Mouse (Mus musculus): ENCODE measurements at regions not wholly inside any gene's neighbourhood (a gene's known extent, or its start where the extent isn't known, plus 50 kb on each side); places are given as distances from the start of the nearest gene placed in this dataset.

DNA sequence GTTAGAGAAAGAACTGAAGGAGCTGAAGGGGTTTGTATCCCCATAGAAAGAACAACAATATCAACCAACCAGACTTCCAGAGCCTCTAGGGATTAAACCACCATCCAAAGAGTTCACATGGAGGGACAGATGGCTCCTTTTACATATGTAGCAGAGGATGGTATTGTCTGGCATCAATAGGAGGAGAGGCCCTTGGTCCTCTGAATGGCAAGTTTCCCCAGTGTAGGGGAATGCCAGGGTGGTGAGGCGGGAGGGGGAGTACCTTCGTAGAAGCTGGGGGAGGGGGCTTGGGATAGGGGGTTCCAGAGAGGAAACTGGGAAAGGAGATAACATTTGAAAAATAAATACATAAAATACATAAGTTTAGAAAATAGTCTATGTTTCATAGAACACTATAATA is 1162.6 kb upstream of the Adgrl4 start:
- no peaks in the 10 kb centered on the region for H3K4me1 ChIP-seq
- WGBS: 88% methylated on average over 2 of the region's 2 CpGs
- no peak overlapping the region for H3K27ac ChIP-seq
- ATAC-seq (ENCODE audit: low FRiP score, low read depth): no peak
- no peaks in the 10 kb centered on the region for H3K36me3 ChIP-seq
- H3K4me2 ChIP-seq (replicated peaks): no peak overlapping the region
- H3K27me3 ChIP-seq (replicated peaks): no peaks in the 10 kb centered on the region
- H3K9ac ChIP-seq: no peak overlapping the region
- H3K9me3 ChIP-seq: no peaks in the 10 kb centered on the region
- no peak overlapping the region for H3K4me3 ChIP-seq

DNA sequence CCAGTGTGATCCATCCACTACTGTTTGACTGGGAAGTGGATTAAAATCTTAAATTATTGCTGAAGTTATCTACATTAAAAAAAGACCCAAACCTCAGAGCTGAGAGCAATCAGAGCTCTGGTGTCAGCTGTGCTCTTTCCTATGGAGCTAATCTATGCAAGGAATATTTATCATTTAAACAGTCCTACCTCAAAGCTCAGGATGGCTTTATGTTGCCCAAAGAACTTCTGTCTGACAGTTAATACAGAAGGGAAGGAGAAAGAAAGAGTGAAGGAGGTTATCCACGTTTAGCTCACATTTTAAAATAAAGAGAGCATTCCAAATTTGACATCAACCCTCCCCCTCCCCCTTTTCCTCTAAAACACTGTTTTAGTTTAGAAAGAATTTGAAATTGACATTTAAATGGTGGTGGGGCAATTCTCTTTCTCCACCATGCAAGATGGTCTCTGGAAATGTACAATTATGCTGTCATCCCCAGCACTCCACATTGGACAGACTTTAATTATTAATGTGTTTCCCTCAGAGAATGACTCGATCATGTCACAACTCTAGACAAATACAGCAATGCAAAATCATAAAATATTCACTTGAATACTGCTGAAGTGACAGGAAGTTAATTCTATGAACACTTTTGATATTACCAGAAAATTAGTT is 1141.5 kb upstream of the Adgrl4 start:
- H3K36me3 ChIP-seq: no peaks in the 10 kb centered on the region
- 63% methylated on average over 2 of the region's 2 CpGs for WGBS
- H3K4me3 ChIP-seq: no peak overlapping the region
- no peak for ATAC-seq (ENCODE audit: low FRiP score, low read depth)
- no peak overlapping the region for H3K27ac ChIP-seq
- no peak overlapping the region for H3K9ac ChIP-seq
- no peaks in the 10 kb centered on the region for H3K4me1 ChIP-seq
- no peaks in the 10 kb centered on the region for H3K27me3 ChIP-seq (replicated peaks)
- no peak overlapping the region for H3K4me2 ChIP-seq (replicated peaks)
- H3K9me3 ChIP-seq: no peaks in the 10 kb centered on the region

DNA sequence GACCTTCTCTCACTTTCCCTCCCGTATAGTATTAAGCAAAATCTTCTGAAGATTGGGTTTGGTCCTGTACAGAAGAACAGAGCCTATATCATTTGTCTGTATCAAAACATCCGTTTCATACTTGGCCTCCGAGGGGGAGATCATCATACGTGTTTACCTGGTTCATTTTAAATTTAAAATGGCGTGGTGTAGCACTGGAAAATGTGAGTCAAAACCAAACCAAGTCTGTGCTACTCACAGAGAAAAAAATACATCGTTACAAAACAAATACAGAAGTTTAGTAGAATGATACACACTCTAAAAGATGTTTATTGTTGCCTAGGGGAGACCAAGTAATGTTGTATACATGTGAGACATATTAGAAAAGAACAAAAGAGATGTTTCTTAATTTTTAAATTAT is 1108.9 kb upstream of the Adgrl4 start:
- Histone ChIP-seq H3K27ac (no peak overlapping the region), H3K4me2 (replicated peaks) (no peak overlapping the region), H3K36me3 (no peaks in the 10 kb centered on the region), H3K9ac (no peak overlapping the region), H3K9me3 (no peaks in the 10 kb centered on the region), H3K27me3 (replicated peaks) (no peaks in the 10 kb centered on the region), H3K4me3 (no peak overlapping the region), H3K4me1 (no peaks in the 10 kb centered on the region)
- no peak for ATAC-seq (ENCODE audit: low FRiP score, low read depth)
- WGBS: 90% methylated on average over 6 of the region's 6 CpGs

DNA sequence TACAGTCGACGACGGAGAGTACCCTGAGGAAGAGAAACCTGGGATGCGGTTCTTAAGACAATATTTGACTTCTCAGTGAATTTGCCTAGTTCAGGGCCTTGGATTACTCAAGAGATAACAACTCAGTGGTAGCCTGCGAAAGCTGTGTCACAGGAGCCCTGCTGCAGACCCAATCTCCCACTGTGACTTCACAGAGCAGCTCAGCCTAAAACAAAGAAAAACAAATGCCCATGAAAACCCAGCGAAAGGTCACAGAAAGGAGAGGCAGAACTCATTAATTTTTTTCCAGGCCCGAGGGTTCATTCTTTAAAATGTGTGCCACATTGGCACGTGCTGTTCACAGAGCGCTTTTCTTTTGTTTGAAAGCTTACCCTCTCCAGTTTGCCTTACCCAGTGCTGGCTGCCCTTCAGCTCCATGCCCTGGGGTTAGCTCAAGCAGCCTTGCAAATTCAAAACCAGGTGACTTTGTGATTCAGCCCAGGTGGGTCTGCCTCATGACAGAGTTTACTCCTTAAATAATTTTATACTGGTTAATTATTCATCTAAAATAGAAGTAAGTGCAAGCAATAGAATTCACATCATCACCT is 1085.5 kb upstream of the Adgrl4 start:
- Histone ChIP-seq H3K27me3 (replicated peaks) (no peaks in the 10 kb centered on the region), H3K4me3 (no peak overlapping the region), H3K9me3 (no peaks in the 10 kb centered on the region), H3K27ac (no peak overlapping the region), H3K36me3 (no peaks in the 10 kb centered on the region), H3K4me2 (replicated peaks) (no peak overlapping the region), H3K9ac (no peak overlapping the region), H3K4me1 (peaks cover 4% of the 10 kb centered on the region; the same call in 1 of the 2 replicates)
- 29% methylated on average over 9 of the region's 9 CpGs for WGBS
- peak; percentile 64 for ATAC-seq (ENCODE audit: low FRiP score, low read depth)

GRCm38 (mm10) chr3:150365766-150366165 is 1071.9 kb upstream of the Adgrl4 start:
- Histone ChIP-seq H3K27me3 (replicated peaks) (no peaks in the 10 kb centered on the region), H3K4me3 (no peak overlapping the region), H3K4me1 (no peaks in the 10 kb centered on the region), H3K27ac (no peak overlapping the region), H3K4me2 (replicated peaks) (no peak overlapping the region), H3K36me3 (no peaks in the 10 kb centered on the region), H3K9ac (no peak overlapping the region), H3K9me3 (no peaks in the 10 kb centered on the region)
- no peak for ATAC-seq (ENCODE audit: low FRiP score, low read depth)
- WGBS: 89% methylated on average over 3 of the region's 3 CpGs

- Histone ChIP-seq H3K27me3 (replicated peaks) (no peaks in the 10 kb centered on the region), H3K4me3 (no peak overlapping the region), H3K36me3 (no peaks in the 10 kb centered on the region), H3K9ac (no peak overlapping the region), H3K4me2 (replicated peaks) (no peak overlapping the region), H3K9me3 (no peaks in the 10 kb centered on the region), H3K27ac (no peak overlapping the region), H3K4me1 (no peaks in the 10 kb centered on the region)
- 7% methylated on average over 1 of the region's 1 CpGs for whole genome bisulfite sequencing
- no peak for ATAC-seq (ENCODE audit: low FRiP score, low read depth)
Observed at GRCm38 (mm10) chr3:150384996-150385627, 1052.6 kb upstream of the Adgrl4 start.

GRCm38 (mm10) chr3:150401694-150402301 is 1035.9 kb upstream of the Adgrl4 start:
- Histone ChIP-seq H3K27ac (no peak overlapping the region), H3K4me2 (replicated peaks) (no peak overlapping the region), H3K36me3 (no peaks in the 10 kb centered on the region), H3K9me3 (no peaks in the 10 kb centered on the region), H3K27me3 (replicated peaks) (no peaks in the 10 kb centered on the region), H3K9ac (no peak overlapping the region), H3K4me1 (no peaks in the 10 kb centered on the region), H3K4me3 (no peak overlapping the region)
- ATAC-seq (ENCODE audit: low FRiP score, low read depth): no peak
- 92% methylated on average over 2 of the region's 2 CpGs for WGBS

DNA sequence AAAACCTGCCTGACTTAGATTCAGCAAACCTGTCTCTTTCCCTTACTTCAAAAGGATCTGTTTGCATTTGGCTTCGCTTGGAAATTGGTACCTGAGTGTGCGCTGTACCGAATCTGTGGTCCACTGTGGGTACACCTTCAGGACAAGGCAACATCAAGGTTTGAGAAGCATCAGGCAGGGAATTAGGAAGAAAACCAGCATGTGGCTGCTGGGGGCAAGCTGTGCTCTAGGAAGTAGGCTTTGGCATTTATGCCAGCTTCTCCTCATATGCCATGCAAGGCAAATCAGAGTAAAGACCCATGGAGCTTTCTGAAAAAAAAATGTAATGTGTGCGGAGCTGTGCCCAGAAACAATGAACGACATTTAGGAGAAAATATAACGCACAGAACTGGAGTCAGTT is 1031.6 kb upstream of the Adgrl4 start:
- Histone ChIP-seq H3K36me3 (no peaks in the 10 kb centered on the region), H3K9me3 (no peaks in the 10 kb centered on the region), H3K4me1 (no peaks in the 10 kb centered on the region), H3K4me2 (replicated peaks) (no peak overlapping the region), H3K9ac (no peak overlapping the region), H3K27ac (no peak overlapping the region), H3K4me3 (no peak overlapping the region), H3K27me3 (replicated peaks) (no peaks in the 10 kb centered on the region)
- 89% methylated on average over 6 of the region's 6 CpGs for WGBS
- no peak for ATAC-seq (ENCODE audit: low FRiP score, low read depth)

- H3K9me3 ChIP-seq: no peaks in the 10 kb centered on the region
- no peak overlapping the region for H3K27ac ChIP-seq
- H3K4me3 ChIP-seq: no peak overlapping the region
- no peaks in the 10 kb centered on the region for H3K27me3 ChIP-seq (replicated peaks)
- no peak overlapping the region for H3K9ac ChIP-seq
- no peak overlapping the region for H3K4me2 ChIP-seq (replicated peaks)
- 91% methylated on average over 2 of the region's 2 CpGs for WGBS
- no peak for ATAC-seq (ENCODE audit: low FRiP score, low read depth)
- H3K4me1 ChIP-seq: no peaks in the 10 kb centered on the region
- H3K36me3 ChIP-seq: no peaks in the 10 kb centered on the region
Observed at GRCm38 (mm10) chr3:150415277-150415676, 1022.4 kb upstream of the Adgrl4 start.

- Histone ChIP-seq H3K4me2 (replicated peaks) (no peak overlapping the region), H3K27ac (no peak overlapping the region), H3K27me3 (replicated peaks) (no peaks in the 10 kb centered on the region), H3K4me1 (no peaks in the 10 kb centered on the region), H3K9me3 (no peaks in the 10 kb centered on the region), H3K4me3 (no peak overlapping the region), H3K36me3 (no peaks in the 10 kb centered on the region), H3K9ac (no peak overlapping the region)
- no peak for ATAC-seq (ENCODE audit: low FRiP score, low read depth)
- 91% methylated on average over 3 of the region's 3 CpGs for WGBS
Observed at GRCm38 (mm10) chr3:150416447-150416846, 1021.2 kb upstream of the Adgrl4 start.

DNA sequence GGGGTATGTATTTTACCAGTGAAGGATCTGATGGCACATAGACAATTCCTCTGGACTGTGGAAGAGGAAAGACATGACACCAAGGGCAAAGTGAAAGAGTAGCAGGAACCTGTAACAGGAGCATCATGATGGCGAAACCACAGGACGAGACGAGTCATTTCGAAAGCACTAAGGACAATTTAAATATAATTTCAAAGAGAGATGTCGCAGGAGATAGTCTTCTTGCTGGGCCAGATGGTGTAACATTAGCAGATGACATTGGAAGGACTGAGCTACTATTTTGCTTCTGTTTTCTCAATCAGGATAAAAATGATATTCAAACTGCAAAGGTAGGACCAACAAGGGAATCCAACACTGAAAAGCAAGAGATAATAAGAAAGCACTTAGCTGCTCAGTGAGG is 1009.7 kb upstream of the Adgrl4 start:
- Histone ChIP-seq H3K4me3 (no peak overlapping the region), H3K4me1 (no peaks in the 10 kb centered on the region), H3K4me2 (replicated peaks) (no peak overlapping the region), H3K9me3 (no peaks in the 10 kb centered on the region), H3K27me3 (replicated peaks) (no peaks in the 10 kb centered on the region), H3K9ac (no peak overlapping the region), H3K27ac (no peak overlapping the region), H3K36me3 (no peaks in the 10 kb centered on the region)
- ATAC-seq (ENCODE audit: low FRiP score, low read depth): no peak
- 92% methylated on average over 5 of the region's 5 CpGs for WGBS

GRCm38 (mm10) chr3:150431291-150431690 is 1006.4 kb upstream of the Adgrl4 start:
- Histone ChIP-seq H3K27me3 (replicated peaks) (no peaks in the 10 kb centered on the region), H3K9ac (no peak overlapping the region), H3K27ac (no peak overlapping the region), H3K4me3 (no peak overlapping the region), H3K9me3 (no peaks in the 10 kb centered on the region), H3K4me1 (no peaks in the 10 kb centered on the region), H3K4me2 (replicated peaks) (no peak overlapping the region), H3K36me3 (no peaks in the 10 kb centered on the region)
- 91% methylated on average over 6 of the region's 6 CpGs for WGBS
- no peak for ATAC-seq (ENCODE audit: low FRiP score, low read depth)
